Mouse (Mus musculus) liver, embryonic 16.5 days (tissue): Measurements from ENCODE around the gene Rsph10b. TPM values are rescaled to one million over a fixed set of nuclear protein-coding genes. Genes with fewer than 3 reads are reported as not detected.

Experiments used
- ATAC-seq: fragments of 200-750 bp; cut with Nextera tagmentation; 2 replicates; pipeline ENCODE4 v1.8.0; 2017; ENCODE audit warnings: low read depth, mild to moderate bottlenecking, moderate number of reproducible peaks, moderate library complexity
- H3K27ac ChIP-seq: fragments of 300-500 bp; sonication (generic); 2 replicates; pipeline ENCODE4 v1.5.1; 2014; ENCODE audit warnings: mild to moderate bottlenecking, low read length
- H3K27me3 ChIP-seq: fragments of 300-500 bp; sonication (generic); 2 replicates; pipeline ENCODE4 v1.6.1; 2014; ENCODE audit warnings: low read depth, low read length, mixed read lengths; ENCODE audit not compliant: control insufficient read depth, insufficient read depth
- H3K36me3 ChIP-seq: fragments of 300-500 bp; sonication (generic); 2 replicates; pipeline ENCODE4 v1.6.1; 2014; ENCODE audit warnings: mild to moderate bottlenecking; ENCODE audit not compliant: control insufficient read depth, insufficient read depth
- H3K4me1 ChIP-seq: fragments of 300-500 bp; sonication (generic); 2 replicates; pipeline ENCODE4 v1.6.1; 2014; ENCODE audit warnings: low read depth, low read length, mixed read lengths; ENCODE audit not compliant: control insufficient read depth
- H3K4me2 ChIP-seq: fragments of 300-500 bp; sonication (generic); 2 replicates; pipeline ENCODE4 v1.6.1; 2014; ENCODE audit warnings: low read depth, low read length, mixed read lengths
- H3K4me3 ChIP-seq: fragments of 300-500 bp; sonication (generic); 2 replicates; pipeline ENCODE4 v1.5.1; 2014; ENCODE audit warnings: low read depth, mild to moderate bottlenecking, low read length
- H3K9ac ChIP-seq: fragments of 300-500 bp; sonication (generic); 2 replicates; pipeline ENCODE4 v1.6.1; 2014; ENCODE audit warnings: low read depth, low read length
- H3K9me3 ChIP-seq: fragments of 300-500 bp; sonication (generic); replicated peaks from 2 replicates; pipeline ENCODE4 v1.6.1; 2016; ENCODE audit warnings: low read length; ENCODE audit not compliant: control insufficient read depth
- WGBS: fragments of 180-500 bp; shearing (Covaris S2); extraction: QIAGEN DNeasy Blood & Tissue Kit; methylation state at CpG from one replicate; pipeline ENCODE4 v1.1.7; 2014; ENCODE audit not compliant: insufficient replicate concordance; 5-methylcytosine and 5-hydroxymethylcytosine counted together
- polyA plus RNA-seq: library from polyadenylated mRNA; unstranded; fragments of >200 nt; fragmentation: Nextera tagmentation; extraction: Ambion mirVana; gene quantifications from 2 replicates; pipeline ENCODE4 v1.2.1, GENCODE M21; 2015

Gene Rsph10b
- 0.32 and 0.77 TPM in 2 replicates for polyA plus RNA-seq

- Histone ChIP-seq H3K4me2 (no peak within 1 kb of the TSS), H3K4me1 (peaks cover 2% of the 10 kb centered on the region; the same call in 1 of the 2 replicates), H3K9ac (no peak within 1 kb of the TSS), H3K9me3 (no peaks in the 10 kb centered on the region), H3K27ac (no peak within 1 kb of the TSS), H3K4me3 (no peak within 1 kb of the TSS), H3K36me3 (peaks cover 26% of the 10 kb centered on the region), H3K27me3 (no peaks in the 10 kb centered on the region)
- WGBS, result 47% methylated on average over 8 of the region's 8 CpGs
- ATAC-seq, result no peak
Measured at GRCm38 (mm10) chr5:143932831-143933230, at the start of gene Rsph10b. Gene Rsph10b (plus strand): TSS chr5:143933035.

GRCm38 (mm10) chr5:143885274-143885673, 47.6 kb upstream of the Rsph10b start:
- Histone ChIP-seq H3K9me3 (no peaks in the 10 kb centered on the region), H3K27ac (no peak overlapping the region), H3K4me3 (no peak overlapping the region), H3K4me1 (no peaks in the 10 kb centered on the region), H3K27me3 (no peaks in the 10 kb centered on the region), H3K36me3 (peaks cover 99% of the 10 kb centered on the region), H3K9ac (no peak overlapping the region), H3K4me2 (no peak overlapping the region)
- 95% methylated on average over 3 of the region's 3 CpGs for WGBS
- no peak for ATAC-seq

GRCm38 (mm10) chr5:143890741-143891140, 42.1 kb upstream of the Rsph10b start:
- Histone ChIP-seq H3K9ac (no peak overlapping the region), H3K9me3 (no peaks in the 10 kb centered on the region), H3K36me3 (peaks cover 95% of the 10 kb centered on the region), H3K4me2 (no peak overlapping the region), H3K4me1 (peaks cover 17% of the 10 kb centered on the region), H3K27ac (no peak overlapping the region), H3K4me3 (no peak overlapping the region), H3K27me3 (no peaks in the 10 kb centered on the region)
- WGBS, result 76% methylated on average over 6 of the region's 6 CpGs
- ATAC-seq, result no peak

- 53% methylated on average over 9 of the region's 9 CpGs for WGBS
- no peak overlapping the region for H3K9ac ChIP-seq
- H3K27ac ChIP-seq, result no peak overlapping the region
- no peaks in the 10 kb centered on the region for H3K27me3 ChIP-seq
- no peak overlapping the region for H3K4me3 ChIP-seq
- no peak overlapping the region for H3K4me2 ChIP-seq
- 0 out of 2 replicates have a peak, but pooled peaks have one; percentile 15 for ATAC-seq
- peaks cover 17% of the 10 kb centered on the region for H3K4me1 ChIP-seq
- peaks cover 91% of the 10 kb centered on the region for H3K36me3 ChIP-seq
- no peaks in the 10 kb centered on the region for H3K9me3 ChIP-seq
Measured at GRCm38 (mm10) chr5:143892255-143892886, 40.5 kb upstream of the Rsph10b start.

GRCm38 (mm10) chr5:143893396-143893795, 39.4 kb upstream of the Rsph10b start:
- Histone ChIP-seq H3K9me3 (no peaks in the 10 kb centered on the region), H3K36me3 (peaks cover 91% of the 10 kb centered on the region), H3K4me2 (no peak overlapping the region), H3K4me3 (no peak overlapping the region), H3K9ac (no peak overlapping the region), H3K4me1 (peaks cover 17% of the 10 kb centered on the region), H3K27me3 (no peaks in the 10 kb centered on the region), H3K27ac (no peak overlapping the region)
- ATAC-seq, result peak; percentile 53
- 15% methylated on average over 5 of the region's 5 CpGs for WGBS

- WGBS, result 85% methylated on average over 14 of the region's 14 CpGs
- no peak within 1 kb of the TSS for H3K27ac ChIP-seq
- no peak for ATAC-seq
- peaks cover 91% of the 10 kb centered on the region for H3K36me3 ChIP-seq
- H3K4me2 ChIP-seq, result no peak within 1 kb of the TSS
- H3K4me3 ChIP-seq, result no peak within 1 kb of the TSS
- no peak within 1 kb of the TSS for H3K9ac ChIP-seq
- no peaks in the 10 kb centered on the region for H3K9me3 ChIP-seq
- H3K27me3 ChIP-seq, result no peaks in the 10 kb centered on the region
- peaks cover 5% of the 10 kb centered on the region for H3K4me1 ChIP-seq
Measured at GRCm38 (mm10) chr5:143897635-143898330, 35.1 kb upstream of the Rsph10b start, which contains the start of gene Ankrd61. Gene Ankrd61 (minus strand): TSS chr5:143897685.

- H3K4me2 ChIP-seq, result no peak overlapping the region
- H3K27ac ChIP-seq, result no peak overlapping the region
- no peak overlapping the region for H3K4me3 ChIP-seq
- WGBS, result 83% methylated on average over 3 of the region's 3 CpGs
- no peak overlapping the region for H3K9ac ChIP-seq
- H3K27me3 ChIP-seq, result no peaks in the 10 kb centered on the region
- no peaks in the 10 kb centered on the region for H3K9me3 ChIP-seq
- peaks cover 15% of the 10 kb centered on the region for H3K4me1 ChIP-seq
- peaks cover 85% of the 10 kb centered on the region for H3K36me3 ChIP-seq
- no peak for ATAC-seq
Measured at GRCm38 (mm10) chr5:143902111-143902510, 30.7 kb upstream of the Rsph10b start.

- no peak overlapping the region for H3K9ac ChIP-seq
- H3K36me3 ChIP-seq, result peaks cover 68% of the 10 kb centered on the region
- peak; percentile 62 for ATAC-seq
- H3K9me3 ChIP-seq, result no peaks in the 10 kb centered on the region
- no peaks in the 10 kb centered on the region for H3K27me3 ChIP-seq
- no peak overlapping the region for H3K4me2 ChIP-seq
- H3K27ac ChIP-seq, result no peak overlapping the region
- peaks cover 31% of the 10 kb centered on the region for H3K4me1 ChIP-seq
- H3K4me3 ChIP-seq, result no peak overlapping the region
- WGBS, result 33% methylated on average over 4 of the region's 4 CpGs
Measured at GRCm38 (mm10) chr5:143903813-143904212, 29.0 kb upstream of the Rsph10b start.

GRCm38 (mm10) chr5:143906429-143906828, 26.4 kb upstream of the Rsph10b start:
- Histone ChIP-seq H3K36me3 (peaks cover 42% of the 10 kb centered on the region), H3K4me1 (peaks cover 40% of the 10 kb centered on the region), H3K4me3 (no peak overlapping the region), H3K9ac (no peak overlapping the region), H3K27ac (no peak overlapping the region), H3K27me3 (no peaks in the 10 kb centered on the region), H3K4me2 (no peak overlapping the region), H3K9me3 (no peaks in the 10 kb centered on the region)
- 81% methylated on average over 8 of the region's 8 CpGs for WGBS
- no peak for ATAC-seq
